Mouse (Mus musculus) G1E (cell line): ENCODE measurements around the gene Habp2.

ENCODE experiments used
- CTCF ChIP-seq: IDR thresholded peaks from 2 replicates; pipeline ENCODE4 v1.5.1; 2012; ENCODE audit warnings: low read depth, low read length, inconsistent platforms, mixed read lengths
- GATA1 ChIP-seq: IDR thresholded peaks from 2 replicates; pipeline ENCODE4 v1.6.1; 2012; ENCODE audit warnings: borderline replicate concordance, low read length, inconsistent platforms, mixed read lengths
- GATA2 ChIP-seq: IDR thresholded peaks from 2 replicates; pipeline ENCODE4 v1.6.1; 2012; ENCODE audit warnings: low read depth, low read length, inconsistent platforms, borderline replicate concordance
- POLR2AphosphoS5 ChIP-seq: IDR thresholded peaks from 2 replicates; pipeline ENCODE4 v1.6.1; 2012; ENCODE audit warnings: low read depth, low read length, inconsistent platforms; ENCODE audit not compliant: insufficient replicate concordance
- TAL1 ChIP-seq: conservative IDR thresholded peaks from 2 replicates; pipeline ENCODE4 v1.6.1; 2012; ENCODE audit warnings: low read depth, low read length, inconsistent platforms, mixed read lengths

GRCm38 (mm10) chr19:56289642-56290041, 2.7 kb downstream of the Habp2 start:
- no peak for TF ChIP-seq CTCF
- no peak for TF ChIP-seq GATA1
- no peak for TF ChIP-seq POLR2AphosphoS5
- no peak for TF ChIP-seq TAL1
- TF ChIP-seq GATA2 = no peak
